Mouse (Mus musculus) kidney, embryonic 14.5 days (tissue): ENCODE results near the gene Dlat. TPM values are rescaled to one million over a fixed set of nuclear protein-coding genes. Genes with fewer than 3 reads are reported as not detected.

Experiments
- ATAC-seq: fragments of 200-750 bp; cut with Nextera tagmentation; 2 replicates; pipeline ENCODE4 v1.8.0; 2017; ENCODE audit warnings: moderate number of reproducible peaks, mild to moderate bottlenecking, moderate TSS enrichment, moderate library complexity; ENCODE audit not compliant: low FRiP score, low TSS enrichment
- H3K27ac ChIP-seq: fragments of 300-500 bp; sonication (generic); 2 replicates; pipeline ENCODE4 v1.5.1; 2014; ENCODE audit warnings: low read depth, mild to moderate bottlenecking, low read length, moderate library complexity, mixed read lengths
- H3K27me3 ChIP-seq: fragments of 300-500 bp; sonication (generic); 2 replicates; pipeline ENCODE4 v1.6.1; 2014; ENCODE audit warnings: mild to moderate bottlenecking, low read length; ENCODE audit not compliant: control insufficient read depth, insufficient read depth
- H3K36me3 ChIP-seq: fragments of 300-500 bp; sonication (generic); 2 replicates; pipeline ENCODE4 v1.6.1; 2014; ENCODE audit warnings: low read length, mixed read lengths; ENCODE audit not compliant: control insufficient read depth, insufficient read depth
- H3K4me1 ChIP-seq: fragments of 300-500 bp; sonication (generic); 2 replicates; pipeline ENCODE4 v1.6.1; 2014; ENCODE audit warnings: low read length, mixed read lengths; ENCODE audit not compliant: control insufficient read depth, insufficient read depth
- H3K4me2 ChIP-seq: fragments of 300-500 bp; sonication (generic); replicated peaks from 2 replicates; pipeline ENCODE4 v1.6.1; 2014; ENCODE audit warnings: low read depth, mild to moderate bottlenecking, low read length
- H3K4me3 ChIP-seq: fragments of 300-500 bp; sonication (generic); 2 replicates; pipeline ENCODE4 v1.5.1; 2014; ENCODE audit warnings: mild to moderate bottlenecking, low read length
- H3K9ac ChIP-seq: fragments of 300-500 bp; sonication (generic); 2 replicates; pipeline ENCODE4 v1.6.1; 2014; ENCODE audit warnings: low read depth, mild to moderate bottlenecking, low read length, moderate library complexity
- H3K9me3 ChIP-seq: fragments of 300-500 bp; sonication (generic); 2 replicates; pipeline ENCODE4 v1.6.1; 2016; ENCODE audit warnings: low read length; ENCODE audit not compliant: control insufficient read depth
- WGBS: fragments of 180-500 bp; shearing (Covaris S2); extraction: QIAGEN DNeasy Blood & Tissue Kit; methylation state at CpG from one replicate; pipeline ENCODE4 v1.1.7; 2014; 5-methylcytosine and 5-hydroxymethylcytosine counted together
- polyA plus RNA-seq: library from polyadenylated mRNA; unstranded; fragments of >200 nt; fragmentation: Nextera tagmentation; extraction: Ambion mirVana; gene quantifications from 2 replicates; pipeline ENCODE4 v1.2.1, GENCODE M21; 2014

Dlat gene
- polyA plus RNA-seq, 1 experiment from 2014 or later = 60.9 TPM

GRCm38 (mm10) chr9:50604338-50604737 is 55.2 kb downstream of the Dlat start:
- peaks cover 15% of the 10 kb centered on the region for H3K4me1 ChIP-seq
- H3K9me3 ChIP-seq = no peaks in the 10 kb centered on the region
- ATAC-seq = no peak; the same call in 1 of the 2 replicates
- peak overlapping the region; percentile 81 for H3K4me3 ChIP-seq
- H3K27ac ChIP-seq = peak overlapping the region; percentile 89; the same call in 1 of the 2 replicates
- H3K36me3 ChIP-seq = peaks cover 46% of the 10 kb centered on the region
- peak overlapping the region; percentile 86 for H3K9ac ChIP-seq
- no peaks in the 10 kb centered on the region for H3K27me3 ChIP-seq
- 1% methylated on average over 6 of the region's 6 CpGs for WGBS
- H3K4me2 ChIP-seq = peak overlapping the region; percentile 77

- ATAC-seq = peak; percentile 86
- WGBS = under 1% methylated on average over 24 of the region's 24 CpGs
- peak overlapping the region; percentile 81 for H3K4me3 ChIP-seq
- no peaks in the 10 kb centered on the region for H3K27me3 ChIP-seq
- H3K4me1 ChIP-seq = peaks cover 15% of the 10 kb centered on the region
- H3K9ac ChIP-seq = peak overlapping the region; percentile 86
- peak overlapping the region; percentile 89 for H3K27ac ChIP-seq
- peaks cover 46% of the 10 kb centered on the region for H3K36me3 ChIP-seq
- H3K9me3 ChIP-seq = no peaks in the 10 kb centered on the region
- peak overlapping the region; percentile 77 for H3K4me2 ChIP-seq
Measured at GRCm38 (mm10) chr9:50603998-50604324, 55.6 kb downstream of the Dlat start.

GRCm38 (mm10) chr9:50603189-50603997 is 56.2 kb downstream of the Dlat start, which contains the start of the genes Sdhd and Timm8b:
TSS of gene Sdhd (minus strand) at chr9:50603812.
TSS of gene Timm8b (plus strand) at chr9:50603910.
- Histone ChIP-seq H3K9ac (peak within 1 kb of the TSS; percentile 86), H3K27ac (peak within 1 kb of the TSS; percentile 89), H3K4me2 (peak within 1 kb of the TSS; percentile 77), H3K4me3 (peak within 1 kb of the TSS; percentile 81), H3K4me1 (peaks cover 15% of the 10 kb centered on the region), H3K27me3 (no peaks in the 10 kb centered on the region), H3K36me3 (peaks cover 47% of the 10 kb centered on the region), H3K9me3 (no peaks in the 10 kb centered on the region)
- ATAC-seq = peak; percentile 97
- under 1% methylated on average over 48 of the region's 48 CpGs for WGBS

- Histone ChIP-seq H3K36me3 (peaks cover 51% of the 10 kb centered on the region), H3K9ac (peak overlapping the region; percentile 86)
- WGBS = 78% methylated on average over 7 of the region's 7 CpGs
Measured at GRCm38 (mm10) chr9:50602055-50602845, 57.3 kb downstream of the Dlat start.

GRCm38 (mm10) chr9:50601536-50601935 is 58.0 kb downstream of the Dlat start:
- WGBS = 93% methylated on average over 6 of the region's 6 CpGs
- Histone ChIP-seq H3K27me3 (no peaks in the 10 kb centered on the region), H3K4me1 (peaks cover 15% of the 10 kb centered on the region), H3K4me3 (no peak overlapping the region), H3K36me3 (peaks cover 56% of the 10 kb centered on the region), H3K9me3 (no peaks in the 10 kb centered on the region), H3K4me2 (peak overlapping the region; percentile 77), H3K27ac (no peak overlapping the region), H3K9ac (no peak overlapping the region)
- ATAC-seq = no peak

More at GRCm38 (mm10) chr9:50602055-50602845, 57.3 kb downstream of the Dlat start:
- no peaks in the 10 kb centered on the region for H3K27me3 ChIP-seq
- H3K9me3 ChIP-seq = no peaks in the 10 kb centered on the region
- peak overlapping the region; percentile 77 for H3K4me2 ChIP-seq
- ATAC-seq = no peak
- peak overlapping the region; percentile 81 for H3K4me3 ChIP-seq
- no peak overlapping the region for H3K27ac ChIP-seq
- peaks cover 15% of the 10 kb centered on the region for H3K4me1 ChIP-seq

- Histone ChIP-seq H3K4me3 (no peak overlapping the region), H3K27ac (no peak overlapping the region), H3K9ac (no peak overlapping the region), H3K9me3 (no peaks in the 10 kb centered on the region), H3K27me3 (no peaks in the 10 kb centered on the region), H3K4me2 (no peak overlapping the region), H3K36me3 (peaks cover 60% of the 10 kb centered on the region), H3K4me1 (peaks cover 1% of the 10 kb centered on the region)
- no peak for ATAC-seq
- WGBS = 93% methylated on average over 8 of the region's 8 CpGs
Measured at GRCm38 (mm10) chr9:50596973-50597372, 62.6 kb downstream of the Dlat start.

- peaks cover 48% of the 10 kb centered on the region for H3K36me3 ChIP-seq
Measured at GRCm38 (mm10) chr9:50594794-50595417, 64.7 kb downstream of the Dlat start.

GRCm38 (mm10) chr9:50593544-50593943 is 66.0 kb downstream of the Dlat start:
- H3K9me3 ChIP-seq = no peaks in the 10 kb centered on the region
- H3K4me3 ChIP-seq = no peak overlapping the region
- no peak overlapping the region for H3K27ac ChIP-seq
- H3K27me3 ChIP-seq = no peaks in the 10 kb centered on the region
- no peak overlapping the region for H3K9ac ChIP-seq
- no peaks in the 10 kb centered on the region for H3K4me1 ChIP-seq
- ATAC-seq = no peak
- WGBS = 64% methylated on average over 3 of the region's 3 CpGs
- no peak overlapping the region for H3K4me2 ChIP-seq
- H3K36me3 ChIP-seq = peaks cover 35% of the 10 kb centered on the region

More at GRCm38 (mm10) chr9:50594794-50595417, 64.7 kb downstream of the Dlat start:
- H3K4me2 ChIP-seq = no peak overlapping the region
- ATAC-seq = no peak
- no peaks in the 10 kb centered on the region for H3K9me3 ChIP-seq
- no peak overlapping the region for H3K4me3 ChIP-seq
- H3K27me3 ChIP-seq = no peaks in the 10 kb centered on the region
- H3K4me1 ChIP-seq = no peaks in the 10 kb centered on the region
- no peak overlapping the region for H3K9ac ChIP-seq
- no peak overlapping the region for H3K27ac ChIP-seq
- WGBS = 79% methylated on average over 12 of the region's 12 CpGs
